Mouse (Mus musculus): Measurements from ENCODE around the gene Zdhhc11. TPM values are rescaled to one million over a fixed set of nuclear protein-coding genes. Genes with fewer than 3 reads are reported as not detected.

Zdhhc11 gene
- total RNA-seq, 2 experiments from 2014 or later, result not detected

DNA sequence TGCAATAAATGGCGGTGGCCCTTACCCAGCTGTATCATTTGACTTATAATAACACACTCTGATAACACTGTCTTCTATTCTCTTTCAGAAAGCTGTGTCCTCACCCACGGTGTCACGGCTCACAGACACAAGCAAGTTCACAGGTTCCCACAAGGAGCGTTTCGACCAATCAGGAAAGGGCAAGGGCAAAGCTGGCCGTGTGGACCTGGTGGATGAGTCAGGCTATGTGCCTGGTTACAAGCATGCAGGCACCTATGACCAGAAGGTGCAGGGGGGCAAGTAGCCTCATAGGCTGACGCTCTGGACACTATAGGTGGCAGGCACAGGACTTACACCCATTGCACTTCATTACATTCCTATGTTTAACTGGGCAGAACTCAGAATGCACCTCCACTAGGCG is 67.5 kb downstream of the Zdhhc11 start:
- Histone ChIP-seq H3K27ac (peak overlapping the region; percentile 11; the same call in 1 of the 2 replicates), H3K4me3 (no peak overlapping the region)
- intact Hi-C loops (cut with DNase I), result no loop called here
- no peak for DNase-seq (ENCODE audit: extremely low spot score in 1 of 2, low spot score in 2 of 2)
- TF ChIP-seq CTCF (IDR thresholded peaks at IDR 0.05), result no peak

DNA sequence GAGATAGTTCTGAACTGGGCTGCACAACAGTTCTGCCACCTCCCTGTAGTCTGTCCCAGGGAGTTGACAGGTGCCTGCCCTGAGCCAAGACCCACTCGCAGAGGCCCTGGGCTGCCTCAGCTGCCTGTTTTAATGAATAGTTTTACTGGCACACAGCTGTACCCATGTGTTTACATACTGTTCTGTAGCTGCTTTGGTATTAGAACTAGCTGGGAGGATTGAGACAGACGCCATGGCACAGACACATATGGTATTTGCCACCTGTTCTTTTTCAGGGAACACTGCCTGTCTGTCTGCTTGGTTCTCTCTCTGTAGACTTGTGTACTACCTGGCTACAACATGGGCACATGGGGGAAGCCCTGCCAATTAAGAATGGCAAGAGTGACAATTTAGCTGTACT is 71.1 kb downstream of the Zdhhc11 start:
- Histone ChIP-seq H3K27ac (no peak overlapping the region), H3K4me3 (no peak overlapping the region)
- intact Hi-C loops (cut with DNase I), result no loop called here
- TF ChIP-seq CTCF (IDR thresholded peaks at IDR 0.05), result no peak
- no peak for DNase-seq (ENCODE audit: extremely low spot score in 1 of 2, low spot score in 2 of 2)

- H3K27ac ChIP-seq, result no peak overlapping the region
- intact Hi-C loops (cut with DNase I), result no loop called here
- no peak overlapping the region for H3K4me3 ChIP-seq
- no peak for DNase-seq (ENCODE audit: extremely low spot score in 1 of 2, low spot score in 2 of 2)
- no peak for TF ChIP-seq CTCF (IDR thresholded peaks at IDR 0.05)
Observed at GRCm38 (mm10) chr13:74035776-74036175, 72.1 kb downstream of the Zdhhc11 start.

DNA sequence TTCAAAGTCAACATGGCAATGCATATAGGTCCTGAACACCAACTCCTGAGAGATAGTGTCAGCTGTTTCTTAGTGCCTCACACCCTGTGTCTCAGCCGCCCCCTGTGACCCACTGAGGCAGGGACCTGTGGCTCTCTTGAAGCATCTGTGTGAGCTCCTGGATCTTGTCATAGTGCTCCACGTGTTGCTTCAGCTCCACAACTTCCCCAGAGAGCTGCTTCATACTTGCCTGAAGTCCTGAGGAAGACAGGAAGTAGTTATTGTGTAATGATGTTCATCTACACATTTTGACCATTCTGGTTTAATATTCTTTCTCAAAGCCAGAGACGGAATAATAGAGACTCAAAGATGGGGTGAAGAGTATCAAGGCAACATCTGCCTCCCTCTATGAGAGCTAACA is 76.3 kb downstream of the Zdhhc11 start:
- Histone ChIP-seq H3K27ac (no peak overlapping the region), H3K4me3 (no peak overlapping the region)
- intact Hi-C loops (cut with DNase I), result no loop called here
- no peak for TF ChIP-seq CTCF (IDR thresholded peaks at IDR 0.05)
- no peak for DNase-seq (ENCODE audit: extremely low spot score in 1 of 2, low spot score in 2 of 2)

Small RNAs within 50 kb of the gene (microRNA-seq; reads per million reads assigned to microRNA genes)
- 0 reads per million in 2 experiments for gene Gm25197

Other genes with a start within 250 kb of the Zdhhc11 start
- 1 to 10 TPM; 2.4 to 4.8 TPM for gene Slc12a7, start 230.8 kb upstream of the Zdhhc11 start, total RNA-seq (2021)
- gene Nkd2, start 116.2 kb upstream of the Zdhhc11 start, total RNA-seq (2021), result 1 to 10 TPM; 3.3 TPM
- gene Trip13, start 26.1 kb upstream of the Zdhhc11 start, total RNA-seq (2021), result 1 to 10 TPM in 1 of 2 experiments, under 1 TPM in 1; 0.38 to 1.1 TPM
- 10 to 100 TPM; 84.2 to 88.7 TPM for gene Brd9, start 26.0 kb upstream of the Zdhhc11 start, total RNA-seq (2021)
- gene Tppp, start 45.6 kb downstream of the Zdhhc11 start, total RNA-seq (2021), result 100 to 1,000 TPM; 325 to 339 TPM
- 1 to 10 TPM in 1 of 2 experiments, under 1 TPM in 1; 0.63 to 1.2 TPM for gene Cep72, start 98.4 kb downstream of the Zdhhc11 start, total RNA-seq (2021)
- 1 to 10 TPM; 1.3 to 2.2 TPM for gene Slc9a3, start 157.6 kb downstream of the Zdhhc11 start, total RNA-seq (2021)
- gene Exoc3, start 244.9 kb downstream of the Zdhhc11 start, total RNA-seq (2021), result 10 to 100 TPM; 67.1 to 69.6 TPM